Comparison of ENCODE assay signal across 8 mouse cellular contexts in genomic region chr3:157565196-157565595, GRCm38 (mm10). TPM values are rescaled to one million over a fixed set of nuclear protein-coding genes. Genes with fewer than 3 reads are reported as not detected.
DNase-seq lines count a peak whose midpoint lies in the region; ATAC-seq and TF ChIP-seq lines count a peak whose summit lies in the region.

No protein-coding gene starts in this region.

- 3% methylated on average over 2 of the region's 2 CpGs for WGBS in liver, postnatal 0 days (ENCODE audit: insufficient replicate concordance)
- WGBS in hindbrain, embryonic 12.5 days = 8% methylated on average over 2 of the region's 2 CpGs

- no peaks in the 10 kb centered on the region for H3K36me3 ChIP-seq in liver, postnatal 0 days (replicated peaks; ENCODE audit: insufficient read depth, low read length)
- no peaks in the 10 kb centered on the region for H3K36me3 ChIP-seq in hindbrain, embryonic 12.5 days

- peaks cover 11% of the 10 kb centered on the region for H3K4me1 ChIP-seq in liver, postnatal 0 days (ENCODE audit: insufficient read depth)
- H3K4me1 ChIP-seq in hindbrain, embryonic 12.5 days = peaks cover 12% of the 10 kb centered on the region

- H3K27me3 ChIP-seq in liver, postnatal 0 days (ENCODE audit: insufficient read depth, low read length) = peaks cover 26% of the 10 kb centered on the region
- H3K27me3 ChIP-seq in hindbrain, embryonic 12.5 days = peaks cover 41% of the 10 kb centered on the region

- DNase-seq in frontal cortex, postnatal 25 days (ENCODE audit: low spot score in 2 of 2) = no peak
- no peak for DNase-seq in liver, postnatal 0 days
- no peak for DNase-seq in liver
- DNase-seq in Muller cell, postnatal 12 days (ENCODE audit: inconsistent ontology term) = peak; percentile 23
- DNase-seq in induced T-regulatory cell, adult 2 months (ENCODE audit: low read depth) = peak; percentile 72

- H3K27ac ChIP-seq in liver, postnatal 0 days (ENCODE audit: low read depth) = no peak overlapping the region
- no peak overlapping the region for H3K27ac ChIP-seq in hindbrain, embryonic 12.5 days

- no peak for TF ChIP-seq EP300 in liver, postnatal 0 days (IDR thresholded peaks at IDR 0.05; ENCODE audit: low read depth)

- H3K4me3 ChIP-seq in liver, postnatal 0 days (ENCODE audit: low read depth, low read length) = no peak overlapping the region
- H3K4me3 ChIP-seq in hindbrain, embryonic 12.5 days = no peak overlapping the region

- H3K9me3 ChIP-seq in liver, postnatal 0 days (ENCODE audit: low read length) = no peaks in the 10 kb centered on the region
- H3K9me3 ChIP-seq in hindbrain, embryonic 12.5 days (replicated peaks) = no peaks in the 10 kb centered on the region

- H3K4me2 ChIP-seq in liver, postnatal 0 days (ENCODE audit: low read depth, low read length) = no peak overlapping the region
- H3K4me2 ChIP-seq in hindbrain, embryonic 12.5 days (replicated peaks) = no peak overlapping the region

- ATAC-seq in frontal cortex, adult (ENCODE audit: low TSS enrichment) = peak; percentile 60; the same call in 1 of the 2 replicates
- 0 out of 2 replicates have a peak, but pooled peaks have one; percentile 22 for ATAC-seq in liver, postnatal 0 days
- ATAC-seq in erythroblast, adult 5-6 weeks (replicated peaks; ENCODE audit: low FRiP score, poor library complexity, severe bottlenecking) = no peak
- ATAC-seq in hindbrain, embryonic 12.5 days (ENCODE audit: low FRiP score) = no peak

- peak; percentile 72 for TF ChIP-seq CTCF in liver, postnatal 0 days (IDR thresholded peaks at IDR 0.05; ENCODE audit: low read depth)

- H3K9ac ChIP-seq in liver, postnatal 0 days (replicated peaks) = no peak overlapping the region
- no peak overlapping the region for H3K9ac ChIP-seq in hindbrain, embryonic 12.5 days

RNA-seq across cellular contexts. Expression of gene Ptger3, which starts 1.5 kb away (rescaled TPM):
- polyA plus RNA-seq in liver, postnatal 0 days (2015; fragmentation: Nextera tagmentation; extraction: Ambion mirVana) = 4.2 and 4.7 TPM in 2 replicates
- total RNA-seq in erythroblast, adult 5-6 weeks (2015; ENCODE audit: low replicate concordance) = 0.19 and 1.3 TPM in 2 replicates
- 0.84 and 1.5 TPM in 2 replicates for total RNA-seq in erythroblast, adult 5-6 weeks (2017; ENCODE audit: low replicate concordance)
- 2.7 and 3.8 TPM in 2 replicates for polyA plus RNA-seq in hindbrain, embryonic 12.5 days (2016; fragmentation: Nextera tagmentation; extraction: Ambion mirVana)

RNA-seq across cellular contexts. Expression of gene Zranb2, which starts 31.2 kb away (rescaled TPM):
- polyA plus RNA-seq in liver, postnatal 0 days (2015; fragmentation: Nextera tagmentation; extraction: Ambion mirVana) = 24.6 and 28.4 TPM in 2 replicates
- total RNA-seq in erythroblast, adult 5-6 weeks (2015; ENCODE audit: low replicate concordance) = 23.4 and 33.0 TPM in 2 replicates
- total RNA-seq in erythroblast, adult 5-6 weeks (2017; ENCODE audit: low replicate concordance) = 52.6 and 78.9 TPM in 2 replicates
- polyA plus RNA-seq in hindbrain, embryonic 12.5 days (2016; fragmentation: Nextera tagmentation; extraction: Ambion mirVana) = 118 and 125 TPM in 2 replicates

Comparison
In these comparisons a context has a peak if more than half of its experiments do, and no peak if none do; other contexts are left out.
1. ATAC-seq: peak in frontal cortex, adult (single experiment) and liver, postnatal 0 days (single experiment); none in erythroblast, adult 5-6 weeks (single experiment) and hindbrain, embryonic 12.5 days (single experiment).
2. DNase-seq: peak in Muller cell, postnatal 12 days (single experiment) and induced T-regulatory cell, adult 2 months (single experiment); none in frontal cortex, postnatal 25 days (0 of 2), liver, postnatal 0 days (single experiment) and liver (single experiment).